Mouse (Mus musculus) bone marrow, adult 2 months (tissue): ENCODE results near the gene Lman2. TPM values are rescaled to one million over a fixed set of nuclear protein-coding genes. Genes with fewer than 3 reads are reported as not detected.
A peak's percentile ranks its signal among the peaks of the same experiment; 100 is the strongest.

Source experiments
- H3K27ac ChIP-seq: fragments of 200-500 bp; 2 replicates; pipeline ENCODE4 v1.5.1; 2012; ENCODE audit warnings: low read depth, mild to moderate bottlenecking, control low read depth, inconsistent platforms, low read length; ENCODE audit not compliant: control insufficient read depth, poor library complexity, insufficient read depth
- H3K4me1 ChIP-seq: fragments of 200-500 bp; 2 replicates; pipeline ENCODE4 v1.6.1; 2011; ENCODE audit warnings: low read length; ENCODE audit not compliant: control insufficient read depth, insufficient read depth
- H3K4me3 ChIP-seq: fragments of 200-500 bp; replicated peaks from 2 replicates; pipeline ENCODE3; 2011; ENCODE audit warnings: mild to moderate bottlenecking, low read depth, low read length, control low read depth; ENCODE audit not compliant: control insufficient read depth
- CTCF ChIP-seq: fragments of 200-500 bp; IDR thresholded peaks from 2 replicates; pipeline ENCODE4 v1.5.1; 2011; ENCODE audit warnings: low read length, control low read depth; ENCODE audit not compliant: control insufficient read depth, insufficient read depth
- POLR2A ChIP-seq: fragments of 200-500 bp; IDR thresholded peaks from 2 replicates; pipeline ENCODE4 v1.6.1; 2011; ENCODE audit warnings: low read depth, mild to moderate bottlenecking, control low read depth, low read length, borderline replicate concordance; ENCODE audit not compliant: control insufficient read depth
- WGBS: fragments of 180-500 bp; shearing (Covaris S2); methylation state at CpG from one replicate; pipeline ENCODE4 v1.1.7; 2018; 5-methylcytosine and 5-hydroxymethylcytosine counted together
- polyA plus RNA-seq: library from polyadenylated mRNA; stranded (reverse); fragments of >200 nt; gene quantifications from 2 replicates; pipeline ENCODE4 v1.2.4, GENCODE M21; 2011; ENCODE audit warnings: low replicate concordance; ENCODE audit not compliant: missing spikeins, insufficient read depth, insufficient read length

The Lman2 gene
- polyA plus RNA-seq, 1 experiment: 50.1 TPM

DNA sequence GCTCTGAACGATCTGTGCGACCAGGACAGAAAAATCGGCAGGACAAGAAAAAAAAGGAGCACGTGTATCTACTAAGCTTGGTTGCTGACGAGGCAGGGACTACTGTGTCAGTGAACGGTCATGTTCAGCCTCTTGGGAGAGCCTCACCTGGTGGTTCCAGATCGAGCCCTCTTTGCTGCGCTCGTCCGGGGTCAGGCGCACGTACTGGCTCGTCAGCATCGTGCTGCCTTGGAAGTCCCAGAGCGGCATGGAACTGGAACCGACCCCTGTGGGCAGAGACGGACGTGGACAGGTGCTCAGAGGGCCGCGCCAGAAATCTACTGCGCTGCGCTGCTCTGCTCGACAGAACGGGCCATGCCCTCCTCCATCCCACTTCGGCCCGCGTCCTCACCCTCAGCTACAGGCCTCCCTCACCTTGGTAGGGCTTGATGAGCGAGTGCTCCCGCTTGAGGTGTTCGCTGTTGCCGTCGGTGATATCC, 570 bp downstream of the Lman2 start:
- H3K4me1 ChIP-seq: peaks cover 5% of the 10 kb centered on the region; the same call in 1 of the 2 replicates
- peak overlapping the region; percentile 96 for H3K27ac ChIP-seq
- TF ChIP-seq POLR2A (no peak), CTCF (no peak; the same call in 1 of the 2 replicates)
- peak overlapping the region; percentile 97 for H3K4me3 ChIP-seq
- under 1% methylated on average over 32 of the region's 32 CpGs for WGBS

DNA sequence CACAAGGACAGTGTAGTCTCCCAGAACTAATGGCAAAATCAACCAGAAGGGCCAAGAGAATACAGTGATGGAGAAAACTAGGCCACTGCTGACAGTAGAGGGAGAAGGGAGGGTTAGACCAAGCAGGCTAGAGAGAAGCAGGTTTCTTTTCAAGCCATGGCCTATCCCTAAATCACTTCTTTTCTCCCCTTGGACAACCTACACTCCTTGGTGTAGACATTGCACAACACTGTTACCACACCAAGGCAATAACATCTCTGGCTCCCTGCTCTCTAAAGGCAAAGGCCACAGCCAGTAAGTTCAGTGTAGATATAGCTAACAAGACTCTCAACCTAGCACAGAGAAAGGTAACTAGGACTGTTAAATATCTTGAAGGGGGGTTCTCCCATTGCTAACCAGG, 1.4 kb downstream of the Lman2 start:
- Histone ChIP-seq H3K27ac (no peak overlapping the region), H3K4me1 (peaks cover 5% of the 10 kb centered on the region), H3K4me3 (peak overlapping the region; percentile 24)
- TF ChIP-seq CTCF (no peak), POLR2A (no peak)

DNA sequence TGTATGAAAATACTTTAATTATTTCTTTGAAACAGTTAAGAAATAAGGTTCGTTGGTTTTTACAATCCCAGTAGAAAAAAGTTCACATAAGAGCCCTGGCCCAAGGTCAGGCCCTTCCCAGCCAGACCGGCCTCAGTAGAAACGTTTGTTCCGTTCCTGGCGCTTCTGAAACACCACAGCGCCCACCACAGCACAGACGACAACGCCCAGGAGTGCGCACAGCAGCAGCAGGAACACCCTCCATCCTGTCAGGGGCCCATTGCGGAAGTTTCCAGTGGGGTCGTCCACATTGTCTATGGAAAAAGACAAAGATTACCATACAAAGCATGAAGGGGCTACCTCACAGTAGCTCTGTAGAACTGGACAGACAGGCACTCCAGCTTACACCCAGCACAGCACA, 15.8 kb downstream of the Lman2 start:
- Histone ChIP-seq H3K4me1 (no peaks in the 10 kb centered on the region), H3K27ac (no peak overlapping the region), H3K4me3 (no peak overlapping the region)
- no peak for TF ChIP-seq POLR2A
- 83% methylated on average over 11 of the region's 11 CpGs for WGBS

- Histone ChIP-seq H3K27ac (no peak overlapping the region), H3K4me1 (no peaks in the 10 kb centered on the region), H3K4me3 (no peak overlapping the region)
- TF ChIP-seq POLR2A (no peak), CTCF (no peak)
- 83% methylated on average over 7 of the region's 7 CpGs for WGBS
These were observed 18.3 kb downstream of the Lman2 start for GRCm38 (mm10) chr13:55344286-55344685.

DNA sequence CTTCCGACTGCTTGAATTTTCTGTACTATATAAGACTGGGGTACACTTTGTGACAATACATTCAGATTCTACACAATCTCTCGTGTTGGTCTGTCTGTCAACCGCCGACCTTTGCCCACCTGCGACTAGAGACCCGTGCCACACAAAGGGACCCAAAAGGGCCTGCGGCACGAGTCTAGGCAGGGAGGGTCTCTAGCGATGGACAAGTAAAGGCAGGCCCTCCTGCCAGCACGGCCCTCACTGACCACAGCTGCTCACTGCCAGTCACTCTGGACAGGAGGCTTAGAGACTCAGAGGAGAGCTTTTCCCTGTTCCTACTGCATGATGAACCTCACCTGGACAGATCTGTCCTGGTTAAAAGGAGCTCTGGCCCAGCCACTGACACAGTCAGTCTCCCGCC, 20.1 kb downstream of the Lman2 start:
- 63% methylated on average over 11 of the region's 11 CpGs for WGBS
- Histone ChIP-seq H3K27ac (no peak overlapping the region), H3K4me1 (no peaks in the 10 kb centered on the region), H3K4me3 (no peak overlapping the region)
- TF ChIP-seq CTCF (no peak), POLR2A (no peak)

DNA sequence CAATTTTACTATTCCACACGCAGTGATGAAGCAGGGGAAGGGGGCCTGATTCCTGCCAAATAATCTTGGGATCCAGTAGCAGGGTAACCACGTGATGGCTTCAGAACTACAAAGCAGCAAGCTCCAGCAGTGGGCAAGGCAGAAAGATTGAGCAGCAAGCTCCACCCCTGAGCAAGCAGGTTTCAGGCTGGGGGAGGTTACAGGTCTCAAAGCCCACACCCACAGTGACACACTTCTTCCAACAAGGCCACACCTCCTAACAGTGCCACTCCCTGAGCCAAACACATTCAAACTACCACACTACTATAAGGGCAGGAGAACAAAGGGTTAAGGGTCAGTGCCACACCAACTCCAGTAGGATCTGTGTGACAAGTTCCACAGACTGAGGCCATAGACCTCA, 23.3 kb downstream of the Lman2 start:
- TF ChIP-seq POLR2A: no peak
- no peak for TF ChIP-seq CTCF
- Histone ChIP-seq H3K4me1 (no peaks in the 10 kb centered on the region), H3K4me3 (no peak overlapping the region), H3K27ac (no peak overlapping the region)
- WGBS: 33% methylated on average over 2 of the region's 2 CpGs

GRCm38 (mm10) chr13:55338131-55339054, 24.2 kb downstream of the Lman2 start:
- no peak overlapping the region for H3K4me3 ChIP-seq
- no peak overlapping the region for H3K27ac ChIP-seq
- no peak for TF ChIP-seq POLR2A
- TF ChIP-seq CTCF: no peak
- H3K4me1 ChIP-seq: no peaks in the 10 kb centered on the region
- 70% methylated on average over 12 of the region's 12 CpGs for WGBS

DNA sequence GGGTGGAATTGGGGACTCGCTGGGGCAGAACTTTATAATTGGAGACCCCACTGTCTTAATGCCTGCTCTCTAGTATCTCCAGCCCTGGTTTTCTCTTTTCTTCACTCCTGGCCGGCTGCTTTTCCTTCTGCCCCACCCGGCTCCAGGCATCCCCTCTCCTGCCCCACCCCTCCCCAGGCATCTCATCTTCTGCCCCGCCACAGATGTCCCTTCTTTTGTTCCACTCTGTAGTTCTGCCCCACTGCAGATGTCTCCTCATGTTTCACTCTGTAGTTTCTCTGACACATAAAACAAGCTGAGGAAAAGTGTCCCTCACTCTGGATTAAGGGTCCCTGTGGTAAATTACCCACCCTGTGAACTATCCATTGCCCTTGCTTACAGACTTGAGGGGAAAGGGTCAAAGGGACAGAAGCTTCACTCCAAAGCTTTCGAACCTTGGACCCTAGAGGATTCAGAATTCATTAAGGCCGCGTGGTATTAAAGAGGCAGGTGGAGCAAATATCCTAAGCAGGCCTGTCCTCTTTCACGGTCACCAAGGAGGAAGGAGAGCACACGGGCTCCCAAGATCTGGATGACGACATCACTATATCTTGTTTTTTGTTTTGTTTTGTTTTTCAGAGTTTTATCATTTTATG, 25.1 kb downstream of the Lman2 start:
- no peak overlapping the region for H3K4me3 ChIP-seq
- no peak for TF ChIP-seq POLR2A
- no peak for TF ChIP-seq CTCF
- no peak overlapping the region for H3K27ac ChIP-seq
- WGBS: 81% methylated on average over 10 of the region's 10 CpGs
- no peaks in the 10 kb centered on the region for H3K4me1 ChIP-seq
